Mouse (Mus musculus): ENCODE results near the gene Vwa1. TPM values are rescaled to one million over a fixed set of nuclear protein-coding genes. Genes with fewer than 3 reads are reported as not detected.
"Not testable (repeated sequence)": the region's sequence is repeated elsewhere in the genome, so short reads cannot be mapped to it uniquely, and the experiment has no call there.

Vwa1 gene
- polyA plus RNA-seq, 1 experiment, result 0.41 TPM

DNA sequence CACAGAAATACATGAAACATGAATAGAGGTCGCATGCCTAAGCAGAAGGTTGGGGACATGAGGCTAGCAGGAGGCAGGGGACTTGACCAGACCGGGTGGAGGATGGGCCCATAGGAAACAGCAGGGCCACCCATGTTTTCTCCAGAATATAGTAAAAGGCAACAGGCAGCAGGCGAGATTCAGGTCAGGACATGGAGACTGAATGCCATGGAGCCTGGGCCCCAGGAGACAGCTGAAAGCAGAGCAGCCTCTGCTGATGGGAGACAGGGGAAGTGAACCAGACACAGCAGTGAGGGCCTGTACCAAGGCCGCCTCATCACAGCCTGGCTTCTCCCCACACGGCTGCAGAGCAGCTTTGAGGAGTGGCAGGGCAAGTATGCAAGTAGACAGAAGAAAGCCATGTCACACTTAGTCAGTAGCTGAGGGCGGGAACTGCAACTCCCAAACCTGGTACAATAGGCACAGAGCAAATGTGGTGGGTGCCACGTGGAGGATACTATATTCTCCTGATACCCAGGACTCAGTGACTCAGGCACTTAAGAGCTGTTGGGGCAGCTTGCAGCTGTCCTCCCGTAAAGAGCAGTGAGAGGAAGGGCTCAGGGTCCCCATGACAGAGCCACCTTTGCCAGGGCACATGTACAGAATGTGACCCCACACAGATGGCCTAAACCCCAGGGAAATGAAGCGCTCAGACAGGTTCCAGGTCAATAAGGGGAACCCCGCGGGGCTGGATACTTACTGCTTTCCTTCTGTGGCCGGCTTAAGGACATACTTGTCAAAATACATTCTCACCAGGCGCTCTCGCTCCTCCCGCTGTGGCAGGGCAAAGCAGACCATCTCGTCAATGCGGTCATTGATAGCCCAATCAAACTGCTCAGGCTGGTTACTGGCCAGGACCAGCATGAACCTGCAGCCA, 27.7 kb downstream of the Vwa1 start:
- Histone ChIP-seq H3K9me3 (no peaks in the 10 kb centered on the region), H3K27me3 (replicated peaks) (no peaks in the 10 kb centered on the region), H3K36me3 (replicated peaks; ENCODE audit: low read length) (peaks cover 98% of the 10 kb centered on the region), H3K4me1 (peaks cover 5% of the 10 kb centered on the region; the same call in 1 of the 2 replicates), H3K4me3 (replicated peaks) (no peak overlapping the region)
- no peak for TF ChIP-seq GATA1 (IDR thresholded peaks at IDR 0.05; ENCODE audit: borderline replicate concordance, low read length)
- TF ChIP-seq FLI1 (IDR thresholded peaks at IDR 0.05; ENCODE audit: low read length), result no peak

DNA sequence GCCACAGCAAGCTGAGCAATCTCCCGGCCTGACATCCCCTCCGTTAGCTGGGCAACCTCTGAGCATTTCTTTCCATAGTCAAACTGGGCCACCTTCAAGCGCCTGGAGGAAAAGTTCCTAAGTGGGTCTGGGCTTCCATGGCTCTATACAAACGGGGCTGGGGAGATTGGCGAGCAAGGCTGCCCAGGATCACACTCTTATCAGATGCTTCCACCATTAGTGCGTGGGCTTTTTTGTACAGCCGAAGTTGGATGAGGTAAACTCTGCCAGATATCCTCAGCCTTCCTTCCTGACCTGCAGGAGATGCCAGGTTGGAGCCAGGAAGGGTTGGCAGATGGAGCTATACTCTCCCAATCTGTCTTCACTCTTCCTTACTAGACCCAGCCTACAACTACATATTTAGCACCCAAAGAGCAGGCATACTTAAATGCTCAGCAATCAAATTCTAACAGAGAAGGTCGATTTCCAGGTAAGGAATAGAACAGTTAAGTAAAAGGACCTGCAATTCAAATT, 28.4 kb downstream of the Vwa1 start:
- no peaks in the 10 kb centered on the region for H3K9me3 ChIP-seq
- H3K27me3 ChIP-seq (replicated peaks), result no peaks in the 10 kb centered on the region
- peaks cover 5% of the 10 kb centered on the region; the same call in 1 of the 2 replicates for H3K4me1 ChIP-seq
- no peak for TF ChIP-seq GATA1 (IDR thresholded peaks at IDR 0.05; ENCODE audit: borderline replicate concordance, low read length)
- TF ChIP-seq FLI1 (IDR thresholded peaks at IDR 0.05; ENCODE audit: low read length), result no peak
- peaks cover 98% of the 10 kb centered on the region for H3K36me3 ChIP-seq (replicated peaks; ENCODE audit: low read length)
- H3K4me3 ChIP-seq (replicated peaks), result no peak overlapping the region

DNA sequence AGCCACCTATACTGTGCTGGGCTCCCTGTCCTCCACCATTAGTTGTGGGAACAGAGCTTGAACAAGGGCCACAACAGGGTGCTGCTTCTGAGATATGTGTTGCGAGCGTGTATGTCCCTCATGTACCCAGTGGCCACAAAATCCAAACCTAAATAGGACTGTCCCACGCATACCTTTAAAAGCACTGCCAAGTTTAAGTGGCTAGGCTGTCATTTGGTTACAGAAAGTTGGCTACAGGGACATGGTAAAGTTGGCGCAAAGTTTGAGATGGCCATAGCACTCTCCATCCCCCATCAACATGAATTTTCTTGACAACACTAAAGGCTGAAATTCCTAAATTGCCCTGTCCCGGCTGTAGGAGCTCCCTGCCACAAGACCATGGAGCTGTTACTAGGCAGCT, 29.4 kb downstream of the Vwa1 start:
- Histone ChIP-seq H3K9me3 (no peaks in the 10 kb centered on the region), H3K27me3 (replicated peaks) (no peaks in the 10 kb centered on the region), H3K4me1 (peaks cover 5% of the 10 kb centered on the region; the same call in 1 of the 2 replicates), H3K36me3 (replicated peaks; ENCODE audit: low read length) (peaks cover 98% of the 10 kb centered on the region), H3K4me3 (replicated peaks) (no peak overlapping the region)
- TF ChIP-seq FLI1 (IDR thresholded peaks at IDR 0.05; ENCODE audit: low read length) (no peak), GATA1 (IDR thresholded peaks at IDR 0.05; ENCODE audit: borderline replicate concordance, low read length) (no peak)

DNA sequence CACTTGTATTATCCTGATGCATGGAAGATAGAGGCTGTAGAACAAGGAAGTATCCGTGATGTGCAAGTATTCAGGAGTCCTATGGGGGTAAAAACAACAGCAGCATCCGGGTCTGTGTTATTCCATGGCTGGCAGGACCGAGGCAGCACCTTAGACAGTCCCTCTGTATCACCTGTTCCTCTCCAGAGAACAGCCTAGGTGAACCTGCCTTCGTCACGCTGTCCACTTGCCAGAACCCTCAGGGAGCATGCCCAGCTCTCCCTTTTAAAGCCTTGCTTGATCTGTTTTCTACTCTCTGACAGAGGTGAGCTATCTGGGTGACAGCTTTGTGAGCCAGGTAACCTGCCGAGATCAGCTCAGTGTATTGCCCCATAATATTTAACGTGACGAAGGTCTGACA, 30.0 kb downstream of the Vwa1 start:
- peaks cover 98% of the 10 kb centered on the region for H3K36me3 ChIP-seq (replicated peaks; ENCODE audit: low read length)
- no peak for TF ChIP-seq GATA1 (IDR thresholded peaks at IDR 0.05; ENCODE audit: borderline replicate concordance, low read length)
- TF ChIP-seq FLI1 (IDR thresholded peaks at IDR 0.05; ENCODE audit: low read length), result no peak
- H3K27me3 ChIP-seq (replicated peaks), result no peaks in the 10 kb centered on the region
- no peaks in the 10 kb centered on the region for H3K9me3 ChIP-seq
- peaks cover 5% of the 10 kb centered on the region; the same call in 1 of the 2 replicates for H3K4me1 ChIP-seq
- H3K4me3 ChIP-seq (replicated peaks), result no peak overlapping the region

DNA sequence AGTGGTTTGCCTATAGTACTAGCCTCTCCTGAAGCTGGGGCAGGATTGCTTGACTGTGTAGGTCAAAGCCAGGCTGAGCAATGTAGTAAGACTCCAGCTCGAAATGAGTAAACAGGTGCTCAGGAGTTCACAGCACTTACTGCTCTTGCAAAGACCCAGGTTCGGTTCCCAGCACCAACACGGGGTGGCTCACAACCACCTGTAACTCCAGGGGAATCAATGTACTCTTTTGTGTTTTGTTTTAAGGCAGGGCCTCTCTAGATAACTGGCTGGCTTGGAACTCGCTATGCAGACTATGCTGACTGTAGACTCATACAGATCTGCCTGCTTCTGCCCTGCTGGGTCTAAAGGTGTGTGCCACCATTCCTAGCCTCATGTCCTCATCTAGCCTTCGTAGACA, 31.8 kb downstream of the Vwa1 start:
- H3K9me3 ChIP-seq, result no peaks in the 10 kb centered on the region
- no peak overlapping the region for H3K4me3 ChIP-seq (replicated peaks)
- no peak for TF ChIP-seq GATA1 (IDR thresholded peaks at IDR 0.05; ENCODE audit: borderline replicate concordance, low read length)
- TF ChIP-seq FLI1 (IDR thresholded peaks at IDR 0.05; ENCODE audit: low read length), result no peak
- peaks cover 97% of the 10 kb centered on the region for H3K36me3 ChIP-seq (replicated peaks; ENCODE audit: low read length)
- no peaks in the 10 kb centered on the region for H3K27me3 ChIP-seq (replicated peaks)
- peaks cover 13% of the 10 kb centered on the region; the same call in 1 of the 2 replicates for H3K4me1 ChIP-seq

DNA sequence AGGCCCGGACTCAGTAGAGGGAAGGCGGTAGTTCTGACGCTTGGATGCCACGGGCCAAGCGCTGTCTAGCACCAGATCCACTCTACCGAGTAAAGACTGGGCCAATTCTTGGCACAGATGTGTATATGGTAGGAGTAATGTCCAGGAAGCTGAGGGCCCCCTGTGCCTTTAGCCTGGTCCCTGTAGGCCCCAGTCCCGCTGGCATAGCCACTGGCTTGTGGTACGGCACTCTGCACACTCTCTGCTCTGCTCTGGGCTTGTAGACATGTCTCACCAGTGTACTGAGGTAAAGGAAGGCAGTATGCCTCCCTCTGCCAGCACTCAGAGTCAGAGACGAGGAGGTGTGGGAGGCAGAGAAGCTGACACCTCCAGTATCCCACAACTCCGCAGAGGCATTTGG, 33.8 kb downstream of the Vwa1 start:
- peaks cover 99% of the 10 kb centered on the region for H3K36me3 ChIP-seq (replicated peaks; ENCODE audit: low read length)
- not testable (repeated sequence) for H3K9me3 ChIP-seq; H3K27me3 ChIP-seq (replicated peaks); H3K4me3 ChIP-seq (replicated peaks)
- H3K4me1 ChIP-seq, result peaks cover 23% of the 10 kb centered on the region

DNA sequence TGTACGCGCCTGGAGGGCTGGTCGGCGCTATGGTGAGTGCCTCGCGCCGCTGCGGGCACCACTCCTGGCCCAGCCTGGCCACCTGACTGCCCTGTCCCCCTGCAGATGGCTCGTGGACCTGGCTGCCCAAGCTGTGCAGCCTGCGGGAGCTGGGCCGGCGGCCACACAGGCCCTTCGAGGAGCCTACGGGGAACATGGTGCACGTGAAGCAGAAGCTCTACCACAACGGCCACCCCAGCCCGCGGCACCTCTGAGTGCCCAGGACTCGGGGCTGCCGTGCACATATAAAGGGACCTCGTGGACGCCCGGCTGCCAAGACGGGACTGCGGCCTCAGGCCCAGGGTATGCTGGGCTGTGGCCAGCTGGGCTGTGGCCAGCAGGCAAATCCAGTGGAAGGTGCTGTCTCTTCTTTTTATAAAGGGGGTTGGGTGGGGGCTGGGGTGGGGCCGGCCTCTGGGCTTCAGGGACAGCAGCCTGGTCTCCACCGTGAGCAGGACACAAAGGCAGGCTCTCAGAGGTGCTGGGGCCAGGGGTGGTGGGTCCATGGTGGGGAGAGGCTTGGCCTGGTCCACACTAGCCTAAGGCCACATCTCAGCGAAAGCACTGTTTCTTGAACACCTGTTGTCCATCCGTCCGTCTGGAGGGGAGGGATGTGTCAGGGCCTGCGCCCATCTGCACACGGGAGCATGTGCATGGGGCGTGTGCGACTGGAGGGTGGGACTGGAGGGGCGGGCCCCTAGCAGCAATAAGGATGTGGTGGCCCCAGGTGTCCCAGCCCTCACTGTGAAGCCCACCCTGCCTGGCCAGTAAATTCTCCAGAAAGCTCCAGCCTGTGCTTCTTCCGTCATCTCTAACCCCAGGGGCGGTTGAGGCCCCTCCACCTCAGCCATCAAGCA, 34.5 kb downstream of the Vwa1 start:
- peaks cover 28% of the 10 kb centered on the region for H3K4me1 ChIP-seq
- no peak overlapping the region for H3K4me3 ChIP-seq (replicated peaks)
- H3K36me3 ChIP-seq (replicated peaks; ENCODE audit: low read length), result peaks cover 93% of the 10 kb centered on the region
- TF ChIP-seq GATA1 (IDR thresholded peaks at IDR 0.05; ENCODE audit: borderline replicate concordance, low read length), result no peak
- no peak for TF ChIP-seq FLI1 (IDR thresholded peaks at IDR 0.05; ENCODE audit: low read length)
- no peaks in the 10 kb centered on the region for H3K27me3 ChIP-seq (replicated peaks)
- H3K9me3 ChIP-seq, result no peaks in the 10 kb centered on the region

DNA sequence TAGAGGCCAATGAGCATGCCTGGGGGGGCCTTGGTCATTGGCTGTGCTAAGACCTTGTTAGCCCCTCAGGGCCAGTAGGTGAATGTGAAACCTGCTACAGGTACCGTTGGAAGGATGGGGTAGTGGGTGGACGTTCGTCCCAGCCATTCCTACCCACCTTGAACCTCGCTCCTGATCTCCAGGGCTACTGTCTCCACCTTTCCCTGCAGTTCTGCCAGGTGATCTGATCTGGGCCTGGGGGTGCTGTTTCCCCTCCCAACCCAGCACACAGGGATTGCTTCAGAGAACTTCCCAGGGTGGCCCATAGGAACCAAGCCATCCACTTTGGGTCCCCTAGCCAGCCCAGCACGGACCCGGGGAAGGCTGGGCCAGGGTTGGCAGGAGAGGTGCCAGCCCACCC, 35.3 kb downstream of the Vwa1 start:
- H3K27me3 ChIP-seq (replicated peaks), result no peaks in the 10 kb centered on the region
- H3K4me3 ChIP-seq (replicated peaks), result no peak overlapping the region
- peaks cover 85% of the 10 kb centered on the region for H3K36me3 ChIP-seq (replicated peaks; ENCODE audit: low read length)
- H3K9me3 ChIP-seq, result no peaks in the 10 kb centered on the region
- TF ChIP-seq GATA1 (IDR thresholded peaks at IDR 0.05; ENCODE audit: borderline replicate concordance, low read length) (no peak), FLI1 (IDR thresholded peaks at IDR 0.05; ENCODE audit: low read length) (no peak)
- H3K4me1 ChIP-seq, result peaks cover 32% of the 10 kb centered on the region

DNA sequence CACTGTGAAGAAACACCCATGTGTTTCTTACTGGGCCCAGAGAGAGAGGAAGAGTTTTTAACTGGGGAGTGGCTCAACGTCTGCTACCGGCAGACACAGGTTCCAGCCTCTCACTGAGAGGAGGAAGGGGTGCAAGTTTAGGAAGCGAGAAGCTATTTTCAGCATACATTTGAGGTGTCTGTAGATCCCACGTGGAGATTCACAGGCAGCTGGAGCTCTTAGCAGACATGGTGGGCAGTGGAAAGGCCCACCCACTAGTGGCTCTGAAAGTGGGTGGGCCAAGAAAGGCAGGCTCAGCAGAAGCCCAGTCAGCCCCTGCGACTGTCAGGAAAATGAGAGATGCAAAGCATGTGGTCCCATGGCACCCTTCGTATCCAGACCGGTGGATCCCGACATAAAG, 36.2 kb downstream of the Vwa1 start:
- Histone ChIP-seq H3K36me3 (replicated peaks; ENCODE audit: low read length) (peaks cover 83% of the 10 kb centered on the region), H3K9me3 (no peaks in the 10 kb centered on the region), H3K4me3 (replicated peaks) (no peak overlapping the region), H3K4me1 (peaks cover 41% of the 10 kb centered on the region), H3K27me3 (replicated peaks) (no peaks in the 10 kb centered on the region)
- TF ChIP-seq GATA1 (IDR thresholded peaks at IDR 0.05; ENCODE audit: borderline replicate concordance, low read length) (no peak), FLI1 (IDR thresholded peaks at IDR 0.05; ENCODE audit: low read length) (no peak)
